Mouse (Mus musculus): ENCODE measurements around the gene Erc2.

Gene Erc2

DNA sequence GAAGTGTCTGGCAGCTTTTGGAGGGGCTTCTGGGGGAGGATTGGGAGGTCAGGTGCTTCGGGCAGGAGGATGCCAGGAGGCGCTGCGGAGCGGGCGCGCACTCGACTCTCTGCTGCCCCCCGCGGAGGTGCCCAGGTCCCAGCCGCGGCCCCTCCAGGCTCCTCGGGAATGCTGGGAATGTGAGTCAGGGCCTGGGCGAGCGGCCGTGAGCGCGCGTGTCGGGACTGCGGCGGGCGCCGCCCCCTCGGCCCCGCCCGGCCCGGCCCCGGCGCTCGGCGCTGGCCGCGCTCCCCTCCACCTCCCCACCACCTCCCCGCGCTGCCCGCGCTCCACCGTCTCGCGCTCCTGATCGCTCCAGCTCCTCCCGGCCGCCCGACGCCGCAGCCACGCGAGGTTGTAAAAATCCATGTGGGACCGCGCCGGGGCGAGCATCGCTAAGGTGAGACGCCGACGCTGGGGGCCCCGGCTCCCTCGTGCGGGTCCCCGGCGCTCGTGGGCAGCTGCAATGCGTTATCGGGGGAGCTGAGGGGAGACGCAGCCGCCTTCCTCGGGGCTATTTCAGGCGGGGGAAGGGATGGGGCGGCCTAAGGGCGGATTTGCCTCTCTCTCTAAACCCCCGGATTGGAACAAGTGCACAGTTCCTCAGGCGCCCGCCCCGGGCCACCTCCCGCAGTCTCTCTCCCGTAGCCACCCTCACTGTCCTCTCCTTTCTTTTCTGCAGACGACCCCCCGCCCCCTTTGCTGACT, at the start of gene Erc2:
Gene Erc2, plus strand, starts transcription at position 253 of the 747 bp plus-strand sequence.
- peak; percentile 87 for DNase-seq (ENCODE audit: low spot score)

DNA sequence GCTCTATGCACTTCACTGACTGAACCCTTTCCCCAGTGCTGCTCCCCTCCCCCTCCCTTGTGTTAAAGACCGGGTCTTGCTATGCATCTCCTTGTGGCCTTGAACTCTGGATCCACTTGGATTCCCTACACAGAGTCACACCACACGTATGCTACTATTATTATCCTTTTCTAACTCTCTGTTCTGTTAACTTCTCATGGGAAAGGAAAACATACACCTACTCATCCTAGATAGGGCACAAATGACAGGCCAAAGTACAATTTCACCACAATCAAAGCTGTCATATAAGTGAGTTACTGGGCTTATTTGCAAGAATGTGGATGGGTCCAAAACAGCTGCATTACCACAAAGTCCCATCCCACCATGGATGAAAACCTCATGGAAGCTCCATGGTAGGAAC, 43.8 kb upstream of the Erc2 start:
- DNase-seq (ENCODE audit: low spot score) = no peak

DNA sequence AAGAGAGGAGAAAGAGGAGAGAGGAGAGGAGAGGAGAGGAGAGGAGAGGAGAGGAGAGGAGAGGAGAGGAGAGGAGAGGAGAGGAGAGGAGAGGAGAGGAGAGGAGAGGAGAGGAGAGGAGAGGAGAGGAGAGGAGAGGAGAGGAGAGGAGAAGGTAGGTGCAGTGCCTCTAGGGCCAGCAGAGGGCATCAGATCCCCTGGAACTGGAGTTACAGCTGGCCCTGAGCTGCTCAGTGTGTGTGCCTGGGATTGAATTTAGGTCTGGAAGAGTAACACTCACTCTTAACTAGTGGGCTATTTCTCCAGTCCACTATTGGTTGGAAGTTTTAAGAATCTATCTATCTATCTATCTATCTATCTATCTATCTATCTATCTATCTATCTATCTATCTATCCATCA, 32.6 kb upstream of the Erc2 start:
- peak; percentile 55 for DNase-seq (ENCODE audit: low spot score)

GRCm38 (mm10) chr14:27592163-27592562, 30.1 kb upstream of the Erc2 start:
- DNase-seq (ENCODE audit: low spot score) = no peak

DNA sequence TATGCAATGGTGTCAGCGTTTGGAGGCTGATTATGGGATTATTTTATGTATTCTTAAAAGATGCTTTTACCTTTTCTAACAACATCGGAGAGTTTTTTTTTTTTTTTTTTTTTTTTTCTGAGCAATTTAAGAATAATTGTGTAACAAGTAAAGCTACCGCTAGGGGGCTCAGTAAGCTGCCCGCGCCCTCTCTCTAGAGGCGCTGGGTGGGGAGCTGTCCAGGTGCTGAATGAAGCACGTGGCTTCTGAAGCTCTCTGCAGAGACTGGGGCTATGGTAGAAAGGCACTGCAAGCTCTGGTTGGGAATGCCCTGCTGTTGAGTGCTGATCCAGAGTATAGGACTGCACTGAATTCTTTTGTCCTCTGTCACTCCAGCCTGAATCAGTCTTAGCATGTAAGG, 26.0 kb upstream of the Erc2 start:
- peak; percentile 95 for DNase-seq (ENCODE audit: low spot score)

DNA sequence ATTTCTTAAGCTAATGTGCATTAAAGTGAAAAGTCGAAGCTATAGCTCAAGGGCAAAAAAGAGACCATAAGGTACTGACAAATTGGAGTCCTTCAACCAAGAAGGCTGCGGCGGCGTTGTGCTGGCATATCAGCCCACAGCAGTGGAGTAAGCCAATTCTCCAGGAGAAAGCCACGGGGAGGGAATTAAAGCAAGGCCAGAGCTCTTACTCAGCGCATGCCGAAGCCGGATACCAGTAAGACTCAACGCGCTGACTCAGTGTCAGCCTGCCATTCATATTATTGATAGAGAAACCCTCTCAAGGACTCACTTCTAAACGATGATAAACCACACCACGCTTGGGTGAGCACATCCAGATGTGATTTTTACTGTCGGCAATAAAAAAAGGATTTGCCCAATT, 20.1 kb upstream of the Erc2 start:
- no peak for DNase-seq (ENCODE audit: low spot score)

DNA sequence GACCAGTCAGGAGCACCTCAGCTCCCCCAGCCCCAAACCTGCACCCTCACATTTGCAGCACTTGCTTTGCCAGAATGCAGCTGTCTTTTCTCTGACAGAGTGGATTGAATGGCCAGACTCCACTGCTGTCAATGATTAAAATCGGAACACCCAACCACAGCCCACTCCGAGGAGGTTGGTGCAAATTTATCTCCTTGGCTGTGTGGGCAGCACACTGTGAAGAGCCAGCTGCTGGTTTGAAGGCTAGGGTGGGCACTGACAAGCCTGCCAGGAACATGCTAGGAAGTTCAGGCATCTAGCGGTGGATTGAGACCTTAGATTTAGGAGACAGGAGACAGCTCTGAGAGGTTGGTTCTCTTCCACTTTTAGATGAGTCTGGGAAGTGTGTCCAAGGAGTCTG, 14.8 kb upstream of the Erc2 start:
- DNase-seq (ENCODE audit: low spot score) = no peak

DNA sequence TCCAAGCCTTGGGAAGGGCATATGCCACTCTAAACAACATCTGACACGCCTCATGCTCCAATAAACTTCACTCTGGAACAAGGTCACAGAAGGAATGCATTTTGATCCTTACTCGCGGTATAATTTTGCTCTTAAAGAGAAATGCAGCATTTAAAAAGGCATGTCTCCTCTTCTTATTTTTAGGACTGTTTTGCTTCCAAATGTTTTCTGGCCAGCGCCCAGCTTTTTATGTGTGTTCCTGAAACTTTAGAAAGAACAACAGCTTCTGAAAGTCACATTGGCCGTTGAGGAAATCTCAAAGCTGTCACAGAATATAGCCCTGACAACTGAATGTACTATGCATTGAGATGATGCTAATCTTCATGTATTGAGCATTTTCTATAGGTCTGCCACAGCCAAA, 8.5 kb upstream of the Erc2 start:
- peak; percentile 32 for DNase-seq (ENCODE audit: low spot score)

DNA sequence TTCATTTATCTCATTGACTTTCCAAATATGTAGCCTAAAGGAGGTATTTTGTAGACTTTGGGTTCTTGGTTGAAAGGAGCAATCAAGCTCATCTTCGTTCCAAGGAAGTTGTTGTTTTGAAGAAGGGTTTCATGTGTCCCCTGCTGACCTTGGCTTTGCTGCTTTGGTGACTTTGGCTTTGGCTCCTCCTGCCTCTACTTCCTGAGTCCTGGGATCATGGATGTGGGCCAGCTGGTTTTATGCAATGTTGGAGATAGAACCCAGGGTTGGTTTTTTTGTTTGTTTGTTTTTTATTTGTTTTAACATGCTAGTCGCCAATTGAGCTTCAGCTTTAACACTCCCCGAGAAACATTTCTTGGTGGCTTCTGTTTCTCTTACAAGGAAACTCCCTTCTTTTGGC, 4.9 kb upstream of the Erc2 start:
- no peak for DNase-seq (ENCODE audit: low spot score)

GRCm38 (mm10) chr14:27621576-27621975, 652 bp upstream of the Erc2 start:
- DNase-seq (ENCODE audit: low spot score) = peak; percentile 10

GRCm38 (mm10) chr14:27622923-27623219, 643 bp downstream of the Erc2 start:
- no peak for DNase-seq (ENCODE audit: low spot score)

DNA sequence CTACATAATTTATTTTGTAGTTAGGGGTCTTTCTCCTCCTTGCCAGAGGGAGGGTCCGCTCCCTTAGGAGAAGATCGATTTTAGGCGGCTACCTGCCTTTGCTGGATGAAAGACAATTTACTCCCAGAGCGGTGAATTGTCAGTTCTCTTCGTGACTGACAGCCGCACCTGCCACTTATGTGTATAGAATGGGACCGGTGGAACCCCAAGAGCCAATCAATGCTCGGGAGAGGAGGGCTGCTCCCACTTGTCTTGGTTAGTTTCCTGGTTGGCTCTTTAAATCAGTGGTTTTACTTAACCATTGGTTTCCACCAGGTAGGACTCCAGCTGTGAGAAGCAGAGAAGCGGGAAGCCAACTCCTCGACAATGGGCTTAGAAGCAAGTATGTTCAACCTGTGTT, 1.1 kb downstream of the Erc2 start:
- peak; percentile 75 for DNase-seq (ENCODE audit: low spot score)

DNA sequence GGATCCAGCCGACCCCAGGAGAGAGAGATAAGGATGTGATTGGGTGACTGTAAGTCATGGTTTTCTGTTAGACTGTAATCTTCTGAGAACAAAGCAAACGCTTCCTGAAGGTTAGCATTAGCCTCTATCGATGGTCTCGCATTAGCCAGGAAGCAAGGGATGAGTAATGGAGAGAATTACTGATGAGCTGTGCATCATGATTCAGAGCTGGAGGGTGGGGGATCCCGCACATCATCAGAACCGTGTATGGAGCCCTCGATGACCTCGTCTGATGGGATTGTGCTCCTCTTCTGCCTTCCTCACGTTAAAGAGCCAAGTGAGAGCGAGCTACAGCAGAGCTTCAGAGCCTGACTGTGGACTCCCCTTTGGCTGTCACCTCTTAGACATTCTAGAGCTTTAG, 6.5 kb downstream of the Erc2 start:
- no peak for DNase-seq (ENCODE audit: low spot score)

DNA sequence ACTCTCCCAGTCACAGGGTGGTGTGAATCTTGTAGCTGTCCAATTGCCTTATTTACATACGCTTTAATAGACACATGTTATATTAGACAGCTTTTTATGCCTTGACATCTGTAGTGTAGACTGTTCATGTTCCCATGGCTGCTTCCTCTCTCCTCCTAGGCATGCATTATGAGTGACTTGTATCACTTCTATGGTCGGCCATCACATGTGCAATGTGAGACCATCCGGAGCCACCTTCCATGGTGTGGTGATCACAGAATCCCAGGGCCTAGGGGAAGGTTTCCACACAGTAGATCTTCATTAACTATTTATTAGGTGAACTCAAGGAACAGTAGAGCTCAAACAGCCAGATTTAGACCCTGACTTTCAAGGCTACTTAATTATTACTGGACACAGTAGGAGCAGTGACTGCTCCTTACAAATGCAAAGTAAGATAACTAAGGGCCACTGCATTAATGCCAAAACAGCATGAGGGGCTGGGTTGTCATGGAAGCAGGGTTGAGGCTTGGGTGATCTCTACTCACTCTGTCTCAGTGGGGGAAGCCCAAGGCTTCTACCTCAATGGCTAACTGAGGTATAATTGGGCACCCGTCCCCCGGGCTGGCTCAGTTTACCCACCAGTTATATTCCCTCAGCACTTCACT, 7.3 kb downstream of the Erc2 start:
- no peak for DNase-seq (ENCODE audit: low spot score)

DNA sequence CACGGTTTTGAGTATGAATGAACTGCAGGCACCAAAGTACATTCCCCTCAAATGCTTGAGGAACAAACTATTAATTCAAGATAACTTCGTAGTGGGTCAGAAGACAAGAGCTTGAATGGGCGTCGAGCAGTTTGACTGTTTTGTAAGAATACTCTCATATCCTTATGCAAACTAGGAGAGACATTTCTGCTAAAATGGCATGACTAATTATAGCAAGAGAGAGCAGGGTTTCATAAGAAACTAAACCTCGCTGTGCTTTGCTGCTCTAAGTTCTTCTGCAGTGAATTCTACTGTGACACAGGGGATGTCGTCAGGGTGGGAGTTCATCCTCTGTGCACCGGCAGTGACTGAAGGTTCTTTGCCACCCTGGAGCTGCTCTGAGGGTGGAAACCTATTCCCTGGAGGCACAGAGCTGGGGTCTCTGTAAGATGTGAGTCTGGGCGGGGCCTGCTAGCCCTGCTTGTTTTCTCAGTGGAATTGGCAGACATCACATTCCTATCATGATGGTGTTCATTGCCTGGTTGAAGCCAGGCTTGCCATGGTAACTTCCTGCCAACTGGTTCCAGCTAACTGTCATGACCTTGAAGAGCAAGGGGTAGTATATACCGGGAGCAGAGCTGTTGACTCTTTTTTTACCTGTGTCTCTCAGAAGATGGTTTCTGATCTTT, 8.9 kb downstream of the Erc2 start:
- DNase-seq (ENCODE audit: low spot score) = no peak

DNA sequence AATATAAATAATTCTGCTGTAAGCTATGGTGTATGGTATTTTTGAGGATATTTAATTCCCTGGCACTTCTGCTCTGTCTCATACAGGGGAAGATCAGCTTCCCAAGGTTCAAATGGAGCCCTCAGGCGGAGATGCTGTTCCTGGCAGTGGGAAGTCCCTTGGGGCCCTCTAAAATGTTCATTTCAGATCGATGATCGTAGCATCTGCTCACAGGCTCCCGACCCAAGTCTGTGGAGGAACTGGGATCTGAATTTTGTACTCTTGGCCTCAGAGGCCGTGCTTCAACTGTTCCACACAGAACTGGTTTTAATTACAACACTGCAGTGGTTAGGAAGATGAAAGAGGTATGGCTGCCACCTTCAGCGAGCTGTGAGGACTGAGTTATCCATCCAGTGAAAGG, 12.5 kb downstream of the Erc2 start:
- DNase-seq (ENCODE audit: low spot score) = peak; percentile 30

- DNase-seq (ENCODE audit: low spot score) = no peak
Measured at GRCm38 (mm10) chr14:27636556-27636955, 14.3 kb downstream of the Erc2 start.

GRCm38 (mm10) chr14:27641382-27641781, 19.2 kb downstream of the Erc2 start:
- no peak for DNase-seq (ENCODE audit: low spot score)

DNA sequence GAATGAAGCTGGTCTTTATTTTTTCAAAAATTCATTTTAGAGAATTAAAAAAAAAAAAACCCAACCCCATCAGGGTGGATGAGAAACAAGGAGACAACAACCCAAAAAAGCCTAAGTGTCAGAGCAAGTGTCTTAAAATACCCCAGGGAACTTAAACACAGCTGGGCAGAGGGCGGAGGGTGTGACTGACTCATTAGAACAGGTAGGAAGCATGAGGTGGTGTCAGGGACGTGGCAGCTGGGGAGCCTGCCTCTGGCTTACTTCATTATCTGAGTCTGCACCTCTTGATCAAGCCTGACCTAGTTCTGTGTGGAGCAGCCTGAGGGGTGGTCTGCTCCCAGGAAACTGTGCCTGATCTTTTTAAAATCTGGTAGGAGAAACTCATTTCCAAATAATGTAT, 20.8 kb downstream of the Erc2 start:
- DNase-seq (ENCODE audit: low spot score) = peak; percentile 7

- DNase-seq (ENCODE audit: low spot score) = peak; percentile 2
Measured at GRCm38 (mm10) chr14:27654670-27655069, 32.4 kb downstream of the Erc2 start.

GRCm38 (mm10) chr14:27658616-27659015, 36.4 kb downstream of the Erc2 start:
- no peak for DNase-seq (ENCODE audit: low spot score)

DNA sequence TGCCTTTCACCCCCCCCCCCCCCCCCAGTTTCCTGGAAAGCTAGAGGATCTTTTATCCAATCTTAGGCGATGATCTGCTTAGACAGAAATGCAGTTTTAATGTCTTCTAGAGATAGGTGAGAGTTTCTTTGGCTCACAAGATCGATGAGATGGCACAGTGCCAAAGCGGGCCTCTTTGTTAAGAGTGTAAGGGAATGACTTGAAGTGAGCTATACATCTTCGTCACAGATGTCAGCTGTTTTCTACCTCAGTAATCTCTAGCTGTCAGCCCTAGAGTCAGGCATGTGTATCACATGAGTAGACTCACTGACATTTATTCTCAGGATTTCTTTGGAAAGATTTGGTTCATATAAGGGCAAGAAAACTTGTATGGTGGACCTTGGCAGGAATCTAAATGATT, 39.2 kb downstream of the Erc2 start:
- DNase-seq (ENCODE audit: low spot score) = no peak

GRCm38 (mm10) chr14:27662251-27662650, 40.0 kb downstream of the Erc2 start:
- no peak for DNase-seq (ENCODE audit: low spot score)

Data from retina, embryonic 14.5 days (tissue).